Mouse (Mus musculus): ENCODE measurements around the gene Hba-x. TPM values are rescaled to one million over a fixed set of nuclear protein-coding genes. Genes with fewer than 3 reads are reported as not detected.

Gene Hba-x
- polyA plus RNA-seq, 1 experiment from 2014 or later, result 4,673 TPM

DNA sequence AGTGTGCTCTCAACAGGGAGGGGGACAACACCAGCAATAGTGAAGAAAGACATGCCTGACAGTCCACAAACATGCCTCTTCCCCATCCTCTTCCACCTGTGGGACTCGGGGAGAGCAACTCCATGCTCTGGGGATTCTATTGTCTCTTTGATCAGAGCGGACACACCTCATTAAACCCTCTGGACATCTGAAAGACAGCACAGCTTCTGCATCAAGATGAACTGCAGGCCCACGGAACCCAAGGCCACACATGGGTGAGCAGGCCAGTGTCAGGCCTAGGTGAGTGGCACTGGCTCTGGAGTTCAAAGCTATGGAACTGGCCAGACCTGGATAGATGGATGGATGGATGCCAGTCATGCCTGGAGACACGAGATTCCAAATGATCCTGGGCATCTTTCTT, 33.2 kb downstream of the Hba-x start:
- Histone ChIP-seq H3K4me2 (no peak overlapping the region), H3K27me3 (replicated peaks; ENCODE audit: control insufficient read depth, insufficient read depth, low read length) (0 out of 2 replicates have a peak, but pooled peaks cover 2% of the 10 kb centered on the region), H3K27ac (ENCODE audit: low read depth, low read length) (no peak overlapping the region), H3K4me1 (replicated peaks; ENCODE audit: control insufficient read depth, insufficient read depth, low read length) (no peaks in the 10 kb centered on the region), H3K4me3 (ENCODE audit: low read depth, low read length) (no peak overlapping the region), H3K9ac (ENCODE audit: low read depth, low read length) (no peak overlapping the region), H3K9me3 (ENCODE audit: control insufficient read depth, low read length) (no peaks in the 10 kb centered on the region), H3K36me3 (ENCODE audit: control insufficient read depth, insufficient read depth, low read length) (no peaks in the 10 kb centered on the region)
- no peak for ATAC-seq (replicated peaks; ENCODE audit: low FRiP score)
- WGBS, result 72% methylated on average over 4 of the region's 4 CpGs
- no peak for DNase-seq (ENCODE audit: low spot score)

- no peaks in the 10 kb centered on the region for H3K9me3 ChIP-seq (ENCODE audit: control insufficient read depth, low read length)
- 0 out of 2 replicates have a peak, but pooled peaks cover 2% of the 10 kb centered on the region for H3K27me3 ChIP-seq (replicated peaks; ENCODE audit: control insufficient read depth, insufficient read depth, low read length)
- no peak overlapping the region for H3K4me2 ChIP-seq
- ATAC-seq (replicated peaks; ENCODE audit: low FRiP score) (no peak), DNase-seq (ENCODE audit: low spot score) (no peak)
- WGBS, result 53% methylated on average over 3 of the region's 3 CpGs
- no peaks in the 10 kb centered on the region for H3K36me3 ChIP-seq (ENCODE audit: control insufficient read depth, insufficient read depth, low read length)
- H3K4me1 ChIP-seq (replicated peaks; ENCODE audit: control insufficient read depth, insufficient read depth, low read length), result no peaks in the 10 kb centered on the region
- no peak overlapping the region for H3K27ac ChIP-seq (ENCODE audit: low read depth, low read length)
- no peak overlapping the region for H3K4me3 ChIP-seq (ENCODE audit: low read depth, low read length)
- H3K9ac ChIP-seq (ENCODE audit: low read depth, low read length), result no peak overlapping the region
These were observed 33.7 kb downstream of the Hba-x start for GRCm38 (mm10) chr11:32309928-32310327.

DNA sequence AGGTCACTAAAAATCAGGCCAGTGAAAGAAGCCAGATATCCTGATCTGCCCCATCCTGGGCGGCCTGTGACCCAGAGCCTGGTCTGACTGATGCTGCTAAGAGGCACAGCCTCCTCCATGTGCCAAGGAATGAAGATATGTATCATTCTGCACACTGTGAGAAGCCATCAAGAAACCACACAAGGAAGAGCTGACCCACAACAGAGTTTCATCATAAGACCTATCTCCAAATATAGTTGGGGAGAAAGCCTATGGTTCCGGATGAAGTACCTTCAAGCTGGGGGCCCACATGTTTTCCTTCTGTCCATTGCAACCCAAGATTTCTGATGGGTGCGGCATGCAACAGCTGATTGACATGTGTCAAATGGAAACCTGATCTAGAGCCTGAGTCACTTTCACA, 39.8 kb downstream of the Hba-x start:
- Histone ChIP-seq H3K4me2 (no peak overlapping the region), H3K9ac (ENCODE audit: low read depth, low read length) (no peak overlapping the region), H3K27ac (ENCODE audit: low read depth, low read length) (no peak overlapping the region), H3K9me3 (ENCODE audit: control insufficient read depth, low read length) (no peaks in the 10 kb centered on the region), H3K4me1 (replicated peaks; ENCODE audit: control insufficient read depth, insufficient read depth, low read length) (no peaks in the 10 kb centered on the region), H3K27me3 (replicated peaks; ENCODE audit: control insufficient read depth, insufficient read depth, low read length) (no peaks in the 10 kb centered on the region), H3K4me3 (ENCODE audit: low read depth, low read length) (no peak overlapping the region), H3K36me3 (ENCODE audit: control insufficient read depth, insufficient read depth, low read length) (no peaks in the 10 kb centered on the region)
- ATAC-seq (replicated peaks; ENCODE audit: low FRiP score) (no peak), DNase-seq (ENCODE audit: low spot score) (no peak)
- WGBS, result 81% methylated on average over 3 of the region's 3 CpGs

DNA sequence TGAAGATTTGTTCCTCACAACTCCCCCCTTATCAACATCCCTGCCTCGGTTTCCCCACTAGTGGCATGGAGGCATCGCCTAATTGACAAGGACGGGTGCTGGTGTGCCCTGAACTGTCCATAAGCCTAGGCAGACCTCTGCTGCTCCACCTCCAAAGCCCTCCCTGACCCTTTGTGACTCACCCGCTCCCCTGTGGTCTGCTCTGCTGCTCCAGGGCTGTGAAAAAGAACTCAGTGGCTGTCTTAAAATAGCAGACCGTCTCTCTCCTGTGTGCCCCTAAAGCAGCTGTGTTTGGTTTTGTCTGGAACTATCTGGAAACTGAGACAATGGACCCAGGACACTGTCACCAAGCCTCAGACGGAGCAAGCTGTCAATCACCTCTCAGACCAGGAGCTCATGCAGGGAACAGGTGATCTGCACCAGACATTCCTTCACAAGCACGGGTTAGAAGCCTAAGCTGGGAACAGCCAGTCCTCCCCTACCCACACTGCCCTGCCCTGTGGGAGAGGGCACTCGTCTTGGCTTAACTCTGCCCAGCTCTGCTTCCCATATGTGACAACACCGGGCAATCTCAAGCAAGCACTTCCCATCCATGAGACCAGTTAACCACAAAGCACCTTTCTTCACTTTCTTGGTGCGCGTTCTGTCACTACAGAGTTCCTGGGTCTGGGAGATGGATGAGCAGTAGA, 44.5 kb downstream of the Hba-x start:
- H3K9ac ChIP-seq (ENCODE audit: low read depth, low read length), result no peak overlapping the region
- no peak overlapping the region for H3K4me2 ChIP-seq
- H3K4me1 ChIP-seq (replicated peaks; ENCODE audit: control insufficient read depth, insufficient read depth, low read length), result no peaks in the 10 kb centered on the region
- DNase-seq (ENCODE audit: low spot score) (no peak), ATAC-seq (replicated peaks; ENCODE audit: low FRiP score) (no peak; the same call in 1 of the 2 replicates)
- 65% methylated on average over 11 of the region's 11 CpGs for WGBS
- no peaks in the 10 kb centered on the region for H3K27me3 ChIP-seq (replicated peaks; ENCODE audit: control insufficient read depth, insufficient read depth, low read length)
- H3K4me3 ChIP-seq (ENCODE audit: low read depth, low read length), result no peak overlapping the region
- no peaks in the 10 kb centered on the region for H3K36me3 ChIP-seq (ENCODE audit: control insufficient read depth, insufficient read depth, low read length)
- H3K27ac ChIP-seq (ENCODE audit: low read depth, low read length), result no peak overlapping the region
- H3K9me3 ChIP-seq (ENCODE audit: control insufficient read depth, low read length), result no peaks in the 10 kb centered on the region

GRCm38 (mm10) chr11:32321196-32321565, 45.0 kb downstream of the Hba-x start:
- Histone ChIP-seq H3K4me1 (replicated peaks; ENCODE audit: control insufficient read depth, insufficient read depth, low read length) (no peaks in the 10 kb centered on the region), H3K9ac (ENCODE audit: low read depth, low read length) (no peak overlapping the region), H3K9me3 (ENCODE audit: control insufficient read depth, low read length) (no peaks in the 10 kb centered on the region), H3K27me3 (replicated peaks; ENCODE audit: control insufficient read depth, insufficient read depth, low read length) (no peaks in the 10 kb centered on the region), H3K4me3 (ENCODE audit: low read depth, low read length) (no peak overlapping the region), H3K4me2 (no peak overlapping the region), H3K27ac (ENCODE audit: low read depth, low read length) (no peak overlapping the region), H3K36me3 (ENCODE audit: control insufficient read depth, insufficient read depth, low read length) (no peaks in the 10 kb centered on the region)
- DNase-seq (ENCODE audit: low spot score) (peak; percentile 63), ATAC-seq (replicated peaks; ENCODE audit: low FRiP score) (peak; percentile 72)
- WGBS, result 32% methylated on average over 8 of the region's 8 CpGs

- no peaks in the 10 kb centered on the region for H3K9me3 ChIP-seq (ENCODE audit: control insufficient read depth, low read length)
- ATAC-seq (replicated peaks; ENCODE audit: low FRiP score) (peak; percentile 76), DNase-seq (ENCODE audit: low spot score) (peak; percentile 89)
- no peak overlapping the region for H3K9ac ChIP-seq (ENCODE audit: low read depth, low read length)
- 14% methylated on average over 15 of the region's 15 CpGs for WGBS
- H3K36me3 ChIP-seq (ENCODE audit: control insufficient read depth, insufficient read depth, low read length), result no peaks in the 10 kb centered on the region
- no peaks in the 10 kb centered on the region; the same call in 1 of the 2 replicates for H3K27me3 ChIP-seq (replicated peaks; ENCODE audit: control insufficient read depth, insufficient read depth, low read length)
- H3K4me3 ChIP-seq (ENCODE audit: low read depth, low read length), result no peak overlapping the region
- H3K4me1 ChIP-seq (replicated peaks; ENCODE audit: control insufficient read depth, insufficient read depth, low read length), result no peaks in the 10 kb centered on the region
- peak overlapping the region; percentile 48 for H3K4me2 ChIP-seq
- H3K27ac ChIP-seq (ENCODE audit: low read depth, low read length), result no peak overlapping the region
These were observed 48.4 kb downstream of the Hba-x start for GRCm38 (mm10) chr11:32324609-32325008.

Other genes starting within 250 kb of the Hba-x start
- gene Il9r, start 76.1 kb upstream of the Hba-x start, polyA plus RNA-seq (2014; fragmentation: Nextera tagmentation; extraction: Ambion mirVana), result 0.53 and 0.62 TPM in 2 replicates
- gene Snrnp25, start 71.0 kb upstream of the Hba-x start, polyA plus RNA-seq (2014; fragmentation: Nextera tagmentation; extraction: Ambion mirVana), result 96.7 and 114 TPM in 2 replicates
- 16.9 and 19.1 TPM in 2 replicates for gene Rhbdf1, start 54.1 kb upstream of the Hba-x start, polyA plus RNA-seq (2014; fragmentation: Nextera tagmentation; extraction: Ambion mirVana)
- gene Mpg, start 49.9 kb upstream of the Hba-x start, polyA plus RNA-seq (2014; fragmentation: Nextera tagmentation; extraction: Ambion mirVana), result 29.6 and 30.8 TPM in 2 replicates
- 31.0 and 38.1 TPM in 2 replicates for gene Nprl3, start 8.7 kb upstream of the Hba-x start, polyA plus RNA-seq (2014; fragmentation: Nextera tagmentation; extraction: Ambion mirVana)
- 12,698 and 12,741 TPM in 2 replicates for gene Hba-a1, start 7.1 kb downstream of the Hba-x start, polyA plus RNA-seq (2014; fragmentation: Nextera tagmentation; extraction: Ambion mirVana)
- gene Hbq1b, start 10.6 kb downstream of the Hba-x start, polyA plus RNA-seq (2014; fragmentation: Nextera tagmentation; extraction: Ambion mirVana), result 43.6 and 45.8 TPM in 2 replicates
- gene Hba-a2, start 20.1 kb downstream of the Hba-x start, polyA plus RNA-seq (2014; fragmentation: Nextera tagmentation; extraction: Ambion mirVana), result 25,282 and 25,421 TPM in 2 replicates
- gene Hbq1a, start 23.7 kb downstream of the Hba-x start, polyA plus RNA-seq (2014; fragmentation: Nextera tagmentation; extraction: Ambion mirVana), result 0.47 and 0.92 TPM in 2 replicates
- 7.4 and 8.2 TPM in 2 replicates for gene Sh3pxd2b, start 71.4 kb downstream of the Hba-x start, polyA plus RNA-seq (2014; fragmentation: Nextera tagmentation; extraction: Ambion mirVana)
- gene Ubtd2, start 179.0 kb downstream of the Hba-x start, polyA plus RNA-seq (2014; fragmentation: Nextera tagmentation; extraction: Ambion mirVana), result 21.1 and 23.2 TPM in 2 replicates